Mouse (Mus musculus) granulocyte monocyte progenitor cell, adult 5-6 weeks (primary cell): ENCODE data around the gene Pptc7. TPM values are rescaled to one million over a fixed set of nuclear protein-coding genes. Genes with fewer than 3 reads are reported as not detected.
"Not testable (repeated sequence)": the region's sequence is repeated elsewhere in the genome, so short reads cannot be mapped to it uniquely, and the experiment has no call there.

Experiments used
- ATAC-seq: replicated peaks from 2 replicates; pipeline ENCODE4 v1.8.0; 2016; ENCODE audit warnings: mild to moderate bottlenecking, moderate TSS enrichment, inconsistent platforms; ENCODE audit not compliant: poor library complexity, severe bottlenecking
- total RNA-seq, 2 experiments: library from RNA; stranded (forward) in 1 of 2; stranded (reverse) in 1 of 2; fragments of 200-712, 200-1000 nt in 1 of 2; fragments of >200 nt in 1 of 2; fragmentation: Nextera tagmentation in 1 of 2; gene quantifications; 2 replicates each; pipeline ENCODE4 v1.2.3; 2014 to 2017

Gene Pptc7
- total RNA-seq, 2 experiments from 2014 or later, result 14.8 to 17.2 TPM

DNA sequence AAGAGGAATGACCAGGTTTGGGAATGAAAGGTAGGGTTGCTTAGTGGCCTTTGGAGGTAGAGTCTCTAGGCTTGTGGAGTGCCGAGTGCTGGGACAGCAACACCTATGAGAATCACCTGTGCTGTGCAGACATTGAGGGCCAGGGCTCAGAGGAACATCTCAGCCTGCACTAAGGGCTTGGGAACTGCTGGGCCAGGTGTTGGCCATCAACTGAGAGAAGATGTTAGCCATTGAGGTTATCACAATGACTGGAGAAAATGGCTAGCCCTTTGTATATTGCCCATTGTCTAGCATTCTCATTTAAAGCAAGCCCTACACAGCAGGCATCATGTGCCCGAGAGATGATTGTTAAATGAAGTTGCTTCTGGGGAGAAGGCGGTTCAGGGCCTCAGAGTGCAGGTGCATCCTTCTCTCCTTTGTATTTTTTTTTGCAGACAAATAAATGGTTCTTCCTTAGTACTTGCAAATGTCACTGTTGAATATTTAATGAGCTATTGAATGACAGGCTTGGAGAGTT is 10.1 kb downstream of the Pptc7 start:
- no peak for ATAC-seq

DNA sequence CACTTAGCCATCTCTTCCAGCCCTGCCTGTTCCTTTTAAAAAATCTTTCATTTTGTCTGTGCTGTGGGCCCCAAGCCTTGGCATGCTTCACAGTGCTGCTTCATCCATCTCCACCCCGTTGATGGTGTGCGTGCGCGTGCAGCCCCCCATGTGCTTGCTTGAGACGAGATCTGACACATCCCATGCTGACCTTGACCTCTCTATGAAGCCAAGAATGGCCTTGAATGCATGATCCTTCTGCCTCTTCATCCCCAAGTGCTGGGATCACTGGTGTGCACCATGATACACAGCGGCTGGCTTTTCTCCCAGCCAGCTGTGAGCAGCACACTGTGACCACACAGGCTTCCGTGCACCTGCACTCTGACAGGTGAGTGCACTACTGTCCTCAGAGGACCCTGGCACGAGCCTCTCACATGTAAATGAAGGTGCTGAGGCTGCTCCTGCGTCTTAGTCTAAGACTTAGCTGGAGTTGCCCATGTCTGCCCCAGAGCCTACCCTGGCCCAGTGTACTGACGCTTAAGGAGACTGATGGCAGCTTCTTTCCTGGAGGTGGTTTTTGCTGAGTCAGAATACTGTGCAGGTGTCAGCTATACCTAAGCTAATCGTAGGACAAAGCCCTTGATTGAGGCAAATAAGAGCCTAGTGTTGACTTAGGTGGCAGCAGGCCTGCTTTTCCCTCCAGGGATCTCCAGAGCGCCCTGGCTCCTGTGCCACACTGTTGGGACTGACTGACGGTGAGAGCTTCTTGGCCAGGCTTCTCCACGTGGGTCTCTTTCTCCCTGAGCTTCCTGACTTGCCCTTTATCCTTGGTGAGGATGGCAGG is 11.2 kb downstream of the Pptc7 start:
- ATAC-seq, result no peak

DNA sequence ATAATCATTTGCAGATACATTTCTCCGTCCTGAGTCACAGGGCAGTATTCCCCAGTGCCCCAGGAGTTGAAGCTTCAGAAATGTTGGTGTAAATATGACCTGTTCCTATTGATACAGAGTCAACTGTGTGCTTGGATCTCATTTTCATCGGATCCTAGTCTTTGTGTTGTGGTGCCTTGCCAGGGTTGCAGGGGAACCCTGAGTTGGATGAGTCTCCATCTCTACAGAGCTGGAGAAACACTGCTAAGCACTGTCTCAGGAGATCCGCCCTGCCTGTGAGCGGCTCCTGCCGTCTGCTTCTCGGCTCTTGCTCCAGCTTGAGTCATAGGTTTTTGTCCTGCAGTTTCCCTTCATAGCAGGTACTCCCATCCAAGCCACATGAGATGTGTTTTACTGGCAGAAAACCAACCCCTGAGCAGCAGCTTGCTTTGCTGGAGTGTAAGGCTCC is 15.9 kb downstream of the Pptc7 start:
- ATAC-seq, result no peak

DNA sequence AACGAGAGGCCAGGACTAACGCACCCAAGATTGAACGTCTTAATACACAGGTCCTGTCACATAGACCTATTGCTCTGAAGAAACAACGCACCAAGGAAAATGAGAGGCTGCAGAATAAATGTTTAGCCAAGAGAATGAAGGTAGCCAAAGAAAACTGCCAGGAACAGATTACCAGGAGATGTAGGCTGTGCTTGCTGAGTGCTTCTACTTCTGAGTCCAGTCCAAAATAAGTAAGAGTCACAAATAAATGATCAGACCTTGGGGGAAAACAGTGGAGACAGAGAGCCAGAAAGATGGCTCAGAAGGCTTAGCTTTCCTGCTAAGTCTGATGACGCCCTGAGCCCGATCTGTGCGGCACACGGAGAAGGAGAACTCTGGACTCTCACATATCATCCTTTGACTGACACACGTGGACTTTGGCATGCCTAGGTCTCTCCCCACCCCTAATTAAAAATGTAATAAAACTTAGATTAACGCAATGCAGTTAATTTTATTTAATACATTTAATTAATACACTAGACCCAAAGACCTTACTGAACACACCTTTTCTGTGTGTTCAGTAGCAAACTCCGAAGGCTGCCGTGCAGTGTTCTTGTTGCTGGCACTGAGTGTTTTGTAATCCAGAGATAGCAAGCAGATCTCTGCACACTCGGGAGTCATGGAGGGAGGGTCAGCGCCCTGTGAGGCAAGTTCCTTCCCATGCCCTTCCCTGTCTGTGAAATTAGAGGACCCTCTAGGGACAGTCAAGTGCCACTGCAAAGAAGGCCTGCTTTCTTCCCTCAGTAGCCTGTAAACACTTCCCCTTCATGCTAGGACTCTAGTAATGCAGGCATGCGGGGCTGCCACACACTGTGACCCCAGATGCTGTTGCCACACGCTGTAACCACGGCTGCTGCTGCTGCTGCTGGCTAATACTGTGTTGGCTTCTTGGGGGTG is 18.9 kb downstream of the Pptc7 start:
- ATAC-seq, result peak; percentile 97

DNA sequence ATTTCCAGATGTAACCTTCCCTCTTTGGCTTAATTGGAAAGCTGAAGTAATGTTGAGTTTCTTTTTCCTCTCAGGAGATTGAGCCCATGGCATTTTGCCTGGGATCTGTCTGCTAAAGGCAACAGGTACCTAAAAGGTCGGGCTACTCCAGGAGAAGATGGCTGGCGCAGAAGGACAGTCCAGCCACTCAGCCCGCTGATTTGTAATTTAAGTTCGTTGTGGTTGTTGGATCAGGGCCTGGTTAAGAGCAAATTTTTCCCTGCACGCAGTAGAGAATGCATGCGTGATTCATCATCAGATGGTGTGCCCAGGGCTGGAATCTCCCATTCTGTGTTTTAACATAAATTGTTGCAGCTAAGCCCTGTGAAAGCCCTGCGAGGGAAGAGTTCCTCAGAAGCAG is 19.8 kb downstream of the Pptc7 start:
- ATAC-seq, result no peak

DNA sequence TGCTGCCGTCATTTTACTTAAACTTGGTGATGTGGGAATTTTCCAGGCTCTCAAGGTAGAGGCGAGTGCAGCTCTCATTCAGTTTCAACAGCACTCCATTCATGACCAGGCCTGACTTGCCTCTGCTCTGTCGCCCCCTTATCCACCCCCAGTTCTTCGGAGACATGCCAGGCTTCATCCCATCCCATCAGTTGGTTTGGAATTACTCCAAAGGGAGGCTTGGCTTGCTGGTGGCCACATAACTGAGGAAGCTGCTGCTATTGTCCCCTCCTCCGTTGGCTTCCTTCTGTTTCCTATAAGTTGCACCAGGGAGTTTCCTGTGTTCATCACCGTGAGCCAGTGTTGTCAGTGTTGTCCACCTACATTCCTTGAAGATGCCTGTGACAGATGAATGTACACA is 20.4 kb downstream of the Pptc7 start:
- 0 out of 2 replicates have a peak, but pooled peaks have one; percentile 12 for ATAC-seq

DNA sequence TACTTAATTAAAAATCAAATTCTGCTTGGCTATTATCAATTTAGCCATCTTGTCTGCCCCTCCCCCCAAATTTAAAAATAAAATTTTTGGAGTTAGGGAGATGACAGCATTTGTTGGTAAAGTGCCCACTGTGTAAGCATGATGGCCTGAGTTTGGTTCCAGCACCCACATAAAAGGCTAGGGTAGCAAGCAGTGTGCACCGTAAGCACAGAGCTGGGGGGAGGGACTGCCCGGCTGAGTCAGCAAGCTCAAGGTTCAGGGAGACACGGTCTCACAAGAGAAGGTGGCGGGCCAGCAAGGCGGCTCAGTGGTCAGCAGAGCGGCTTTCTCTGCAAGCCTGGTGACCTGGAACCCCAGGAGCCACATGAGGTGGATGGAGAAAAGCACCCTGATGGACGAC is 21.3 kb downstream of the Pptc7 start:
- ATAC-seq, result no peak

DNA sequence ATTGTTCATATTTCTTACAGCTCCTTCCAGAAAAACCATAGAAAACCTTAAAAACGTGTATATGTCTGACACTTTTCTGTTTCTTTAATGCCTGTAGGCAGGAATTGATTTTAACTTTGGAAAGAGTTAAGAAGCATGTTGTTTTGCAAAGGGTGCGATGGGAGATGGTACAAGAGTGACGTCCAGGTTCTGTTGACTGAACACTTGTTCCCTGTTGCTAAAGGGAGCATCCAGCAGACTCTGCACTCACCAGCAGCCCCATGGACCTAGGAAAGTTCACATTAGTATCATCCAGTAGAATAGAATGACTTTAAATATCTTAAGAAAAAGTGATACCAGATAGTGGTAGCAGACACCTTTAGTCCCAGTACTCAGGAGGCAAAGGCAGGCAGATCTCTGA is 22.4 kb downstream of the Pptc7 start:
- ATAC-seq, result no peak

DNA sequence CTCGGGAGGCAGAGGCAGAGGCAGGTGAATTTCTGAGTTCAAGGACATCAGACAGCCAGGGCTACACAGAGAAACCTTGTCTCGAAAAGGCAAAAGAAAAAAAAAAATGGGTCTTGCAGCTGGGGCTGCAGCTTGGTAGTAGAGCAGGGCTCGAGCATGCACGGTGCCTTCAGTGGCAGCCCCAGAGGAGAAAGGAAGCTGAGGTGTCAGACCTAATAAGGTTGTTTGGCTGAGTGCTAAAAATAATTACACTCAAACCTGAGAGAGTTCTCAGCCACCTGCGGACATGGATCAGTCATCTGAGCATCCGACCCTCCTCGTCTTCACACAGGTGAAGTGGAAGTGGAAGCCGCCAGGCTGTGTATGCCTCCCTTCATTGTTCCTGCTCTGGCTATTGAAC is 26.5 kb downstream of the Pptc7 start:
- no peak for ATAC-seq

DNA sequence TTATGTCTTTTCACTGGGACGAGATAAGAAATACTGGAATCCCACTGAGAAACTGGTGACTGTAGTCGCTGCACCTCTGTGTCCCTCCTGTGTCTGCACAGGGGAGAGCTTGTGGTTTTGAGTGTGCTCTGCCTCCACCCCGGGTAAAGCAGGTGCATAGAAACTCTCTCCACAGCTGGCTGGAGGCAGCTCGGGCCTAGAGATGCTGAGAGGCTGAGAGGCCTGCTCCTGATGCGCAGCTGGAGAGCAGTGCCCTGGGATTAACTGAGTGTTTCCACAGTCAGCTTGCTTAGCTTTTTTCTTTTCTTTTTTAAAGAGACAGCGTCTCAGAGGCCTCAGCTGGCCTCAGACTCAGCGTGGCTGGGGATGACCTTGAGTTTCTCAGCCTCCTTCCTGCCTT is 27.5 kb downstream of the Pptc7 start:
- no peak for ATAC-seq

DNA sequence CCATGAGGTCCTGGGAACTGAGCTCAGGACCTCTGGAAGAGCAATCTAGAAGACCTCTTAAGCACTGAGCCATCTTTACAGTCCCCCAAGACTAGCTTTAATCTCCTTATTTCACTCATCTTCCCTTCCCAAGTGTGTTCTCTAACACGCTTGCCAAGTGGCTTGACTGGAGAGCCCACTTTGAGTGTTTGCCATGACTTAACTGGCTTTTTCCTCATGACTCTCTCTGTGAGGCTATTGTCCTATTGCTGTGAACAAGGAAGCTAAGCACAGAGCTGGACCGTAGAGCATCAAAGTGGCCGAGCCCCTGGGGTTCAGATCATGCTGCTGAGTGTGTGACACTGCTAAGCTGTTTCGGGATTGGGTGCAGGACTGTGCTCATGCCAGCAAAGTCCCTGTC is 28.2 kb downstream of the Pptc7 start:
- no peak for ATAC-seq

DNA sequence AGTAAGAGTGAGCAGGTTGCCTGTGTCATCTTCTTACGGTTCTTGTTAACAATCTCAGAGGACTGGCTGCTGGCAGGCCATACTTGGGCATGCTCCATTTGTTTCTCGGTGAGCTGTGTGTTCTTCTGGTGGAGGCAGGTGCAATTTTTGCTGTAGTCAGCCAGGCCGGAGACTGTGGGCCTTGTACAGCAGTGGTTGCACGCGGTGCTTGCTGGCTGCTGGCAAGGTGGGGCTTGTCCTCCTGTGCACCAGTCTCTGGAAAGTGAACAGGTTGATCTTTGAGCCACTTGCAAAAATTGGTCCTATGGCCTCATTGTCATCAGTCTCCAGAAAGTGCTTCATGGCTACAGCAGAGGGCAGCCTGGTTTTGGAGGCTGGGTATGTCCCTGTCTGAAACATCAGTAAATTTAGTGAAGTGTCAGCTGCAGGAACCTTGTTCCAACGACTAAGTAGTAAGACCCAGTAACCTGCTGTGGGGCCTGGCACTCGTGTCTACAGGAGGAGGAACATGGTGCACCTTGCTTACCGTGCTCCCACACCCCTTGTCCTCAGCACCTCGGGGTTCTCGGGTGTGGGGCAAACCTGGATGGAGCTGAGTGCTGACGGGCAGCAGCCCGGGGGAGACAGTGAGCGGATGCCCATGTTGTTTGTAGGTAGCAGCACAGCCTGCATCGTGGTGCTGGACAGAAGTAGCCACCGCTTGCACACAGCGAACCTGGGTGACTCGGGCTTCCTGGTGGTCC is 28.9 kb downstream of the Pptc7 start:
- no peak for ATAC-seq

DNA sequence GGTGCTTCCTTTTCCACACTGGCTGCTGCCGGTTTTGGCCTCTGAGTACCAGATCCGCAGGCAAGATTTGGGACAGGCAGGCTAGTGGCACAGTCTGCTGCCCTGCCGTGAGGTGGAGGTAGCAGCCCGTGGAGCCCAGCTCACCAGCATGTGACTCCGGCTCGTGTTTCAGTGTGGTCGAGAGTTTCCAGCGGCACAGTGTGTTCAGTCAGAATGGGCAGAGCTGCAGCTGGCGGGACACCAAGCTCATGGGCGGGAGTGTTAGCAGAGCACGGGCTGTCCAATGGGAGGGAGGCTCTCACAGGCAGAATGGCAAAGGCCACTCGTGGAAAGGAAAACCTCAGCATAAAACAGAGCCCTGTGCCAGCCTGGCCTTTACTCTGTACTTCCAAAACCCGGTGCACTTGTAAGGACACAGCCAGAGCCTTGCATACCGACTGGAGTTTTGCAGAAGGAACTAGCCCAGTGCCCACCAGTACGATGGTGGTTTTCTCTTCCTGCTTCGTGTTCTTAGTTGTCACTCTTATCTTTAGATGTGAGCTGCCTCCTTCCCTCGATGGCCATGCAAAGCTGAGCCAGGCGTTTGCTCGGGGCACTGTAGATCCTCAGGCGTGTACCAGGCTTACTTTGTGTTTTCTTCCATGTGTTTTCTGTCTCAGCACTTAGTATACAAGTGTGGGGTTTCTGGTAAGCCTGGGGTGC is 31.0 kb downstream of the Pptc7 start:
- ATAC-seq, result peak; percentile 51

DNA sequence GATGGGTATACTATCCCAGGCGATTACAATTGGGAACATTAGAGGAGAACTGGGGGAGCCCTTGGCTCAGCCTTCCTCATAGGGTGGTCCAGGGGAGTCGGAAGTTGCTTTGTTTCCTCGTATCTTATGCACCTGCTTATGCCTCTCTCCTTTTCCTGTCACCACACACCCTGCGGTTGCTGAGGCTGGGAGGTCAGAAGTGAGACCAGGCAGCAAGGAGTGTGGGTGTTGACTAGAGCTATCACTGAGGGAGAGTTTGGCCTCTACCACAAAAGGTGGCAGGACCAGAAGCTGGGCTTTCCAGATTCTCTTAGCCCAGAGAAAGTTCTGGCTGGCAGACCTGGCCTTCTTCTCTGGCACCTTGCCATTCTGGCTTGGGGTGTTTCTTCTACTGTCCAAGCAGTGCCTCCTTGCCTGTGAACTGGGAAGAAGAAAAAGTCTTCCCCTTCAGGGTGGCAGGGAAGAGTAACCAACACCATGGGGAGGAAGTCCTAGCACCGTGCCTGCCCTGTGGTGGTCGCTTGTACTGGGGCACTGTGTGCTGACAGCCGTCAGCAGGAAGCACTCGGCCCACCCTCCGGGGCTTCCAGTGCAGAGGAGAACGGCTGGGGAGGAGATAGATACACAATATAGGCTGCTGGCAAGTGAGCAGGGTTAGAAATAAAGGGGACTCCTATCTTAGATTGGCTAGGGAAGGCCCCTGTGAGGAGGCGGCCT is 33.3 kb downstream of the Pptc7 start:
- ATAC-seq, result no peak

DNA sequence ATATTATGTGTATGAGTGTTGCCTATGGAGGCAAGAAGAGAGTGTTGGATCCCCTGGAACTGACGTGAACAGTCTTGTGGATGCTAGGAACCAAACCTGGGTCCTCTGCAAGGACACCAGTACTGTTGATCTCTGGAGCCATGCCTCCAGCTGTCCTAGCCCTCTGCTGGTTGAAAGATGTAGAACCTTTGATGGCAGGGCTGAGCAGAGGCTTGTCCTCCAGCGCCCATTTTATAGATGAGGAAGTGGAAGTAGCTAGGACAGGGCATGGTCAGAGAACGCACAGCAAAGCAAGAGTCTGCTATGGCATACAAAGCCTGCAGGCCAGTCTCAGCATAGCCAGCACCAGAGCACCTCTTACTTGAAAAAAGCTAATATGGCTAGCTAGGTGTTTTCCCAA is 33.9 kb downstream of the Pptc7 start:
- peak; percentile 87 for ATAC-seq

DNA sequence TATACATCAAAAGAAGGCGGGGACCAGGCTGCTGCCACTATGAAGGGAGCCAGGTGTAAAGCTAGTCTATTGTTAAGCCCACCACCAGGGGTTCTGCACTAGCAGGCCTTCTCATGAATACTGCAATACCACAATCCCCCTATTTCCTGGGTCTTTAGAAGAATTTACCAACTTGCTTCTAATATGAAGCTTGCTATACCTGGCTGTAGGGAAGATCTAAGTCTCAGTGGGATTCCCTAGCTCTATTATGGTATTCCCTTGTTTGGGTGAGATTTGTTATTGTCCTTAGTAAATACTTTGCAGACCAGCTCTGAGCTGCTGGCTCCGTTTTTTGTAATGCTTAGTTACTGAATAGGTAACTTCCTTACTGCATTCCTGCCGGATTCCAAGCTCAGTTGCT is 34.8 kb downstream of the Pptc7 start:
- ATAC-seq, result not testable (repeated sequence)

DNA sequence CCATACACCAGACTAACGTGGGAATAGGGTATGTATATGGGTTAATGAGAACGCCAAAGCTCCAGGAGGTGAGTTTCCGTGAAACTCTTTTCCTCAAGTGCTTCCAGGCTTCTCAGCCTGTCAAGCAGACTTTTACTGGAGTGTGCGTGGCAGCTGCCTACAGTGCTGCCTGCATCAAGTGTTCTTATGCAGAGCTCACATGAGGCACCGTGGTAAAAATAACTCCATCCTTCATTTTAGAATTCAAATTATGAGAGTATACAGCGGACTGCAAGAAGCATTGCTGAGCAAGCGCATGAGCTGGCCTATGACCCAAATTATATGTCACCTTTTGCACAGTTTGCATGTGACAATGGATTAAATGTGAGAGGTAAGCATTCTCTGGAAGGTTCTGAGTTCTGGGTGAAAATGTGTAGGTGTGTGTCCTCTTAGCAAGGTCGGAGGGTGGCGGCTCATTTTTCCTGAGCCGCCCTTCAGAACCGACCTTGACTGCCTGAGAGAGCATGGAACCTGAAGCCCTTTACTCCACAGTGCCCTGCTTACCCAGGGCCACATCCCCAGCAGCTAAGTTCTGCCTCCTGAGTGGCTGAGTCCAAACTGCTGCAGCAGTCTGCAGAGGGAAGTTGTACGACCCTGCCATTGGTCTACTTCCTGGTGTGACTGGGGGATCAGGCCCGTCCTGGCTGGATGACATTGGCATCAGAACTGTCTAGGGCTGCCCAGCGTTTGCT is 35.5 kb downstream of the Pptc7 start:
- ATAC-seq, result no peak

DNA sequence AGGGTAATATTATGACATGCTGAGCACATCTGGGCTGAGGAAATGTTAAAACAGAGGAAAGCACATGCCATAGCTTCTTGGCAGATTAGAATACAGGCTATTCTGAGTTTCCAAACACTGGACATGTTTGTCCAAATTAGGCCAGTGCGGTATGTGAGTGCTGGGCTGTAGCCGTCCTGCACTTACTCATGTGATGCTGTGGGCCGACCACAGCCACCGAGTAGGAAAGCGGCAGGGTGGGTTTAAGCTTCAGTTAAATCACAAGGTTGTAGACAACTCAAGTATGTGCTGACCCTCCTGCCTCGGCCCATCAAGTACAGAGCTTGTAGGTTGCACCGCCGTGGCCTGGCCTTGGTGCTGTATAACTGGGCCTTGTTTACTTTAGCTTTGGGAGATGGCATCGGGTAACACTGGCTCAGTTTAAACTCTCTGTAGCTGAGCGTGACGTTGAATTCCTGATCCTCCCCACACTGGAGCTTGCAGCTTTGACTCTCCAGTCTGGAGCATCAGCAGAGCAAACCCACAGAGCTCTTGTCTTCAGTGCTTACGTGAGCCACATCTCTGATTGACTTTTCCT is 36.1 kb downstream of the Pptc7 start:
- no peak for ATAC-seq
